Mouse (Mus musculus) hindbrain, embryonic 12.5 days (tissue): Measurements from ENCODE around the gene Foxd4. TPM values are rescaled to one million over a fixed set of nuclear protein-coding genes. Genes with fewer than 3 reads are reported as not detected.

Source experiments
- ATAC-seq: fragments of 200-750 bp; cut with Nextera tagmentation; 2 replicates; pipeline ENCODE4 v1.8.0; 2017; ENCODE audit warnings: moderate TSS enrichment; ENCODE audit not compliant: low FRiP score
- H3K27ac ChIP-seq: fragments of 300-500 bp; sonication (generic); 2 replicates; pipeline ENCODE4 v1.5.1; 2016; ENCODE audit warnings: mild to moderate bottlenecking
- H3K27me3 ChIP-seq: fragments of 300-500 bp; sonication (generic); 2 replicates; pipeline ENCODE4 v1.6.1; 2016; ENCODE audit warnings: mild to moderate bottlenecking
- H3K36me3 ChIP-seq: fragments of 300-500 bp; sonication (generic); 2 replicates; pipeline ENCODE4 v1.6.1; 2016; ENCODE audit warnings: mild to moderate bottlenecking
- H3K4me1 ChIP-seq: fragments of 300-500 bp; sonication (generic); 2 replicates; pipeline ENCODE4 v1.6.1; 2016
- H3K4me2 ChIP-seq: fragments of 300-500 bp; sonication (generic); replicated peaks from 2 replicates; pipeline ENCODE4 v1.6.1; 2016; ENCODE audit warnings: mild to moderate bottlenecking
- H3K4me3 ChIP-seq: fragments of 300-500 bp; sonication (generic); 2 replicates; pipeline ENCODE4 v1.5.1; 2016; ENCODE audit warnings: mild to moderate bottlenecking
- H3K9ac ChIP-seq: fragments of 300-500 bp; sonication (generic); 2 replicates; pipeline ENCODE4 v1.6.1; 2016; ENCODE audit warnings: mild to moderate bottlenecking, moderate library complexity
- H3K9me3 ChIP-seq: fragments of 300-500 bp; sonication (generic); replicated peaks from 2 replicates; pipeline ENCODE4 v1.6.1; 2016; ENCODE audit warnings: mild to moderate bottlenecking
- WGBS: fragments of 180-500 bp; shearing (Covaris S2); methylation state at CpG from one replicate; pipeline ENCODE4 v1.1.7; 2016; 5-methylcytosine and 5-hydroxymethylcytosine counted together
- polyA plus RNA-seq: library from polyadenylated mRNA; unstranded; fragments of >200 nt; fragmentation: Nextera tagmentation; extraction: Ambion mirVana; gene quantifications from 2 replicates; pipeline ENCODE4 v1.2.1, GENCODE M21; 2016

Foxd4 gene
- polyA plus RNA-seq, result 0.20 and 0.87 TPM in 2 replicates

DNA sequence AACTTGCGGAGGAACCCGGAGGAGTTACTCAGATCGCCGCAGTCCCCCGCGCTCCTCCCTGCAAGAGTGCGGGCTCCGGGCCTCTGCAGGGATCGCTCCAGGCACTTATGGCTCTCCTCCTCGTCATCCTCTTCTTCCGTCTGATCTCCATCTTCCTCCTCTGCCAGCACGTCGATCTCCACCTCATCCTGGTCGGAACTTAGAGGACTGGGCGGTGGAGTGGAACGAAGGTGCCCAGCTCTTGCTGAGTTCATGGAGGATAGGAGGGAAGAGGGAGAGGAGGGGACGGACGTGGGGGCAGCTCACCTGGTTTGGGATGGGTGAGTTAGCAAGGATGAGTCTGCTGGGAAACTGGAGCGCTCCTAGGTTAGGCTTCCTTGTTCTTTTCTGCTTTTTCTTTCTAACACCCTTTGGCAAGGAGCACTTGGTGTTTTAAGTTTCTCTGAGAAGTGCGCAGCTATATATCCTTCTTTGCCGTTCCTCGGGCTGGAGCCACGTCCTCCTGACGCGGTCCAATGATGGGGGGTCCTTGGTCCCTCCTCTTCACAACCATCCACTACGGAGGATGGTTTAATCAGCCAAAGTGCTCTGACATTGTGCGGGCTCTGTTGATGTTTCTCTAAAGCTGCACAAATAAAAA lies at the start of gene Foxd4:
Foxd4 (minus strand) TSS at position 617 of the 640 bp plus-strand sequence.
- Histone ChIP-seq H3K4me2 (peak within 1 kb of the TSS; percentile 64), H3K36me3 (no peaks in the 10 kb centered on the region), H3K9ac (no peak within 1 kb of the TSS), H3K9me3 (no peaks in the 10 kb centered on the region), H3K4me3 (peak within 1 kb of the TSS; percentile 40), H3K27ac (no peak within 1 kb of the TSS), H3K27me3 (peaks cover 82% of the 10 kb centered on the region), H3K4me1 (peaks cover 22% of the 10 kb centered on the region)
- WGBS, result under 1% methylated on average over 25 of the region's 27 CpGs
- ATAC-seq, result 0 out of 2 replicates have a peak, but pooled peaks have one; percentile 17

DNA sequence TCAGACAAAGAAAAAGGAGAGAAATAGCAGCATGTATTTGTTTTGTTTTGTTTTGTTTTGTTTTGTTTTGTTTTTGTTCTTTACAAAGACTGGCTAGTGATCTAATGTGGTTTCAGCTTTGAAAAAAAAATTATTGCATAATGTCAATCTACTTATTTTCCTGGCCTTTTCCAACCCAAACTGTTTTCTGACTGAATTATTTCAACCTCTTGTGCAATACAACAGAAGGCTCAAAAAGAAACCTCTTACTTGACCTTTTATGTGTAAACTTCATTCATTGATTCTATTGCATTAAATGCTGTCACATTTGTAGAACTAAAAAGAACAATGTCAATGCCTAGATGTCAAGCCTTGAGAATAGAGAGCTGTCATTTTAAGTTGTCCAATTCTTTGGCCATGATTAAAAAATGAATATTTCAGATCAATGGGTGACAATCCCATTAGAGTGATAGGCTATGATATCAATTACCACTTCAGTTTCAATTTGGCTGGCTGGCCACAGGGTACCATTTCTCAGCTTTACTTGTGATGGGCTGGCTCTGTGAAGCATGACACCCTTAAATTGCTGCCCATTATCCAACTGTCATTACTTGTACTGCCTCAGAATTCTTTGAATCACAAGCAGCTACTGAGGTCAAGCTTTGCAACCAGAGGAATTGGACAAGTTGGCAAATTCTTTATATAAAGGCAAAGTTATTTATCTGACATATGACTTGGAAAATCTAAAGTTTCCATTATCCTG lies 44.7 kb upstream of the Foxd4 start:
- no peaks in the 10 kb centered on the region for H3K9me3 ChIP-seq
- no peak overlapping the region for H3K4me2 ChIP-seq
- no peak overlapping the region for H3K4me3 ChIP-seq
- no peak overlapping the region for H3K27ac ChIP-seq
- ATAC-seq, result no peak
- no peak overlapping the region for H3K9ac ChIP-seq
- no peaks in the 10 kb centered on the region for H3K27me3 ChIP-seq
- no peaks in the 10 kb centered on the region for H3K4me1 ChIP-seq
- H3K36me3 ChIP-seq, result 0 out of 2 replicates have a peak, but pooled peaks cover 2% of the 10 kb centered on the region

DNA sequence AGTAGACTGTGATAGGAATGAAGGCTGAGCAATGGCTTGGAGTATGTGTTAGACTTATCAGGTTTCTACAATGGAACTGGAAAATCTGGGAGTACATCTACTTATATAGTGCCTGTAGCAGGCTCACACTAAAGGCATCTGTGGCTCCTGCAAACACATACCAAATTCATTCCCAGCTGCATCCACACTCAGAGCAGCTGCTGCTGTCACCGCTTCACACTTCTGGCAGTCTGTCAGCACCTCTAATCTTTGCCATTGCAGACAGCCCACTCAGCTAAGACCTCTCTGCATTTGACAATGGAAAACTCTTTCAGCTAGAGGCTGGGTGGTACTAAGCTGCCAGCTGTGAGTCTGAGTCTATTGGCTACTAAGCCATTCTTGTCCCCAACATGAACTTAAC lies 36.1 kb upstream of the Foxd4 start:
- H3K4me2 ChIP-seq, result no peak overlapping the region
- ATAC-seq, result no peak
- no peaks in the 10 kb centered on the region for H3K27me3 ChIP-seq
- peaks cover 8% of the 10 kb centered on the region; the same call in 1 of the 2 replicates for H3K36me3 ChIP-seq
- no peaks in the 10 kb centered on the region for H3K9me3 ChIP-seq
- no peak overlapping the region for H3K9ac ChIP-seq
- H3K27ac ChIP-seq, result no peak overlapping the region
- no peaks in the 10 kb centered on the region for H3K4me1 ChIP-seq
- WGBS, result 52% methylated on average over 1 of the region's 1 CpGs
- no peak overlapping the region for H3K4me3 ChIP-seq

- H3K27ac ChIP-seq, result no peak overlapping the region
- no peak for ATAC-seq
- no peak overlapping the region for H3K4me3 ChIP-seq
- no peaks in the 10 kb centered on the region; the same call in 1 of the 2 replicates for H3K36me3 ChIP-seq
- no peaks in the 10 kb centered on the region for H3K4me1 ChIP-seq
- no peaks in the 10 kb centered on the region for H3K27me3 ChIP-seq
- H3K4me2 ChIP-seq, result no peak overlapping the region
- WGBS, result 39% methylated on average over 1 of the region's 1 CpGs
- no peaks in the 10 kb centered on the region for H3K9me3 ChIP-seq
- H3K9ac ChIP-seq, result no peak overlapping the region
These were observed 28.0 kb upstream of the Foxd4 start for GRCm38 (mm10) chr19:24929041-24929440.

DNA sequence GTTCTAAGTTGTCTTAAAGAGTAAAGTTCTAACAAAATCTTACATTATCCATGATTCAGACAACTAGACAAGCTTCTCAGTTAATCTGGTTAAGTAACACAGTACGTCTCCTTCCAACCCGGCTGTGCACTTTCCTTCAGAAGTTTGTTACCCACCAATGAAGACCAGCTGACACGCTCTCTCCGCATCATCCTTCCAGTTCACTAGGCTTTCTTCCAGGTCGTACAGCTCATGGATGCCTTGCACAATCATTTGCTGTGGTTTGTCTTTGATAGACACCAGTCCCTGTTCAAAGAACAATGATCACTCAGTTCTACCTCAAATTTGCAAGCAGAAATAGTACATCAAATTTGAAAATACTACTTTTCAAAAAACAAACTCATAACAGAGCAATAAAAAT lies 19.9 kb upstream of the Foxd4 start:
- Histone ChIP-seq H3K9ac (no peak overlapping the region), H3K4me3 (no peak overlapping the region), H3K9me3 (no peaks in the 10 kb centered on the region), H3K4me2 (no peak overlapping the region), H3K27me3 (no peaks in the 10 kb centered on the region), H3K36me3 (peaks cover 22% of the 10 kb centered on the region), H3K27ac (no peak overlapping the region), H3K4me1 (no peaks in the 10 kb centered on the region)
- WGBS, result 91% methylated on average over 5 of the region's 5 CpGs
- ATAC-seq, result no peak

DNA sequence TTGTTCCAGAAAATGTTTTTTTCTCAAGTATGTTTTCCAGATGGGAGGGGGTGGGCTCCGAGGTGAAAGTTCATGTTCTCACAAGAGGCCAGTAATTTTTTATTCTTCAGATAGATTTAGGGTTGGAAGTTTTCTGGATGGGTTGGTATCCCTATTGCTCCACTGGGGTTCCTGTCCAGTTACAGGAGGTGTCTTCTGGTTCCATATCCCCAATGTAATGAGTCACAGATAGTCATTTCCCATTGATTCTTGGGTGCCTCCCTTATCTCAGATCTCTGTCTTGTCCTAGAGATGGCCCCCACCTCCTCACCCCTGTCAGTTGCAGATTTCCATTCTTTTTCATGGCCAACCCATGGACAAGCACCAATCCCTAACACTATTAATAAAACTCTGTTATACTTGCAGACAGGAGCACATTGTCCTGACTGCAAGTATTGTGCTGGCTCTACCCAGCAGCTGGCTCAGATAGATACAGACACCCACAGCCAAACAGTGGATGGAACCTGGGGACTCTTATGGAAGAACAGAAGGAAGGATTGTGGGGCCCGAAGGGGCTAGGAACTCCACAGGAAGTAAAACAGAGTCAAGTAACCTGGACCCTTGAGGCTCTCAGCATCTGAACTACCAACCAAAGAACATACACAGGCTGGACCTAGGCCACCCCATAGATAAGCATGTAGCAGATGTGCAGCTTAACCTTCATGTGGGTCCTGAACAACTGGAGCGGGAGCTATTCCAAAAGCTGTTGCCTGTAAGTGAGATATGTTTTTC lies 7.6 kb upstream of the Foxd4 start:
- no peak overlapping the region for H3K4me3 ChIP-seq
- no peak for ATAC-seq
- H3K9me3 ChIP-seq, result no peaks in the 10 kb centered on the region
- peaks cover 9% of the 10 kb centered on the region for H3K27me3 ChIP-seq
- no peaks in the 10 kb centered on the region for H3K36me3 ChIP-seq
- no peaks in the 10 kb centered on the region for H3K4me1 ChIP-seq
- H3K27ac ChIP-seq, result no peak overlapping the region
- H3K4me2 ChIP-seq, result no peak overlapping the region
- H3K9ac ChIP-seq, result no peak overlapping the region
- WGBS, result 93% methylated on average over 3 of the region's 3 CpGs

DNA sequence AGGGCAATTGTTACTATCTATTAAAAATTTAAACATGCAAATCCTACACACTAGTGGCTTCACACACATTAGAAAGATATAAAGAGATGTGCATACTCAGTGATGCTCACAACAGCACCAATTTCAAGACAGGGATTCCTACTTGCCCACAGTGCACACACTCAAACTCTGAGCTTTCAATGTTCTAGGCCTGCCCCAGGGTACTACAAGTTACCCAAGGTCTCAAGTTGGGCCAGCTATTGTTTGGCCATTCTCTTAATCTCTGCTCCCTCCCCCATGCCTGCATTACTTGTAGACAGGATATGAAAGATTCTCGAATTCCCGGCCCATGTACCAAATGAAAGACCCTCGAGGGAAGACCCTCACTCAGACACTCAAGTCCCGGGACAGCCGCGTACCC lies 6.7 kb upstream of the Foxd4 start:
- no peak overlapping the region for H3K4me3 ChIP-seq
- no peak overlapping the region for H3K4me2 ChIP-seq
- peaks cover 17% of the 10 kb centered on the region for H3K27me3 ChIP-seq
- no peaks in the 10 kb centered on the region for H3K9me3 ChIP-seq
- ATAC-seq, result no peak
- H3K36me3 ChIP-seq, result no peaks in the 10 kb centered on the region
- WGBS, result 95% methylated on average over 6 of the region's 6 CpGs
- H3K27ac ChIP-seq, result no peak overlapping the region
- H3K9ac ChIP-seq, result no peak overlapping the region
- H3K4me1 ChIP-seq, result no peaks in the 10 kb centered on the region

DNA sequence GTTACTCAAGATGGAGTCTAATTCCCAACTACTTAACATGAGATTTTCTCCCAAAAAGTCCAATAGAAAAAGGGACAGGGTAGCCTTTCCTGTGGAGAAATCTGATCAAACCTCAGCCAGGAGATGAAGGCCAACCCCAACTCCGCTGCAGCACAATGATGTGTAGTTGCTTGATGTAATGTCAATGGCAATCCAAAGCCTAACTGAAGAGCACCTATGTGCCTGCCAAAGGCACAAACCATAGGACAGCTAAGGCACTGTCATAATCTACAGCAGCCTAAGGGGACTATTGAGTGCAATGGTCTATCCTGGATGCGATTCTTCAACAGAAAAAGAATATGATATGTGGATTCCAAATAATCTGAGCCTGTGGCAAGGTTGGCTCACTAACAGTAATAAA lies 1.8 kb upstream of the Foxd4 start:
- H3K4me2 ChIP-seq, result no peak overlapping the region
- no peak for ATAC-seq
- H3K4me1 ChIP-seq, result peaks cover 17% of the 10 kb centered on the region
- no peak overlapping the region for H3K27ac ChIP-seq
- no peaks in the 10 kb centered on the region for H3K36me3 ChIP-seq
- WGBS, result 45% methylated on average over 2 of the region's 2 CpGs
- H3K27me3 ChIP-seq, result peaks cover 61% of the 10 kb centered on the region
- no peaks in the 10 kb centered on the region for H3K9me3 ChIP-seq
- no peak overlapping the region for H3K9ac ChIP-seq
- no peak overlapping the region for H3K4me3 ChIP-seq

DNA sequence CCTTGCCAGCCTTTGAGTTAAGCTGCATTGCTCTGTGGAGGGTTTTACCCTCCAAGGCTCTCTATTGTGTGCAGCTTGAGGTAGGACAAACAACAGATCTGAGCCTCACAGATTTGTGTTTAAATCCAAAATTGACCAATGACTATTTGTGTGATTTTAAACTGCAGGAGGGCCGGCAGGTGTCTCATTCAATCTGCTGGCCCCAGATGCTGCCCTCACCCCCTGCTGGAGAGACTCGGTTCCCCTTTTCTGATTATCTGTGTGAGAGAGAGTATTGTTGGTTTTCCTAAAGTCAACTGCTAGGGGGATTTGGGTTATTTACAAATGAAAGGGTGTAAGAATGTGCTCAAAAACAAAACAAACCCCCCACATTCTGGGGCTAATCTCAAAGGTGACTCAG lies 1.3 kb upstream of the Foxd4 start:
- no peak overlapping the region for H3K9ac ChIP-seq
- ATAC-seq, result no peak
- no peak overlapping the region for H3K4me2 ChIP-seq
- H3K4me3 ChIP-seq, result no peak overlapping the region
- no peaks in the 10 kb centered on the region for H3K9me3 ChIP-seq
- 2% methylated on average over 2 of the region's 2 CpGs for WGBS
- H3K36me3 ChIP-seq, result no peaks in the 10 kb centered on the region
- H3K27me3 ChIP-seq, result peaks cover 67% of the 10 kb centered on the region
- H3K27ac ChIP-seq, result no peak overlapping the region
- H3K4me1 ChIP-seq, result peaks cover 20% of the 10 kb centered on the region

DNA sequence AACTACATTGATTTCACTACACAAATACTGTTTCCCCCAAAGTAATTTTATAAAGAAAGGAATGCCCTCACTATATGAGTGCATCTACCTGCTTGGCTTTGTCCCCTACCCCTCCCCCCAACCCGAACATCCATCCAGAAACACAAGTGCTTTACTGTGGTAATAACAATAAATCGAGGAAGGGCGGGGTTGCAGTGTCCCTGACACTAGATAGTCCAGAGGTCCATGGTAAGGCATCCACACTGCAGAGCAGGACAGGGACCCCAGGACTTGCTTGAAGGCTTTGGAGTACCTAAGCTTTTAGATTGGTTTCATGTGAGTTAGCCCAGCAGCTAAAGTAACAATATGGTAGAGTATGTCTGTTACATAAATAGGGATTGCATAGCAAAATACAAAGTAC lies 669 bp upstream of the Foxd4 start:
- Histone ChIP-seq H3K4me1 (peaks cover 22% of the 10 kb centered on the region), H3K4me3 (no peak overlapping the region), H3K4me2 (no peak overlapping the region), H3K27me3 (peaks cover 73% of the 10 kb centered on the region), H3K9ac (no peak overlapping the region), H3K9me3 (no peaks in the 10 kb centered on the region), H3K36me3 (no peaks in the 10 kb centered on the region), H3K27ac (no peak overlapping the region)
- WGBS, result 8% methylated on average over 3 of the region's 3 CpGs
- ATAC-seq, result no peak

DNA sequence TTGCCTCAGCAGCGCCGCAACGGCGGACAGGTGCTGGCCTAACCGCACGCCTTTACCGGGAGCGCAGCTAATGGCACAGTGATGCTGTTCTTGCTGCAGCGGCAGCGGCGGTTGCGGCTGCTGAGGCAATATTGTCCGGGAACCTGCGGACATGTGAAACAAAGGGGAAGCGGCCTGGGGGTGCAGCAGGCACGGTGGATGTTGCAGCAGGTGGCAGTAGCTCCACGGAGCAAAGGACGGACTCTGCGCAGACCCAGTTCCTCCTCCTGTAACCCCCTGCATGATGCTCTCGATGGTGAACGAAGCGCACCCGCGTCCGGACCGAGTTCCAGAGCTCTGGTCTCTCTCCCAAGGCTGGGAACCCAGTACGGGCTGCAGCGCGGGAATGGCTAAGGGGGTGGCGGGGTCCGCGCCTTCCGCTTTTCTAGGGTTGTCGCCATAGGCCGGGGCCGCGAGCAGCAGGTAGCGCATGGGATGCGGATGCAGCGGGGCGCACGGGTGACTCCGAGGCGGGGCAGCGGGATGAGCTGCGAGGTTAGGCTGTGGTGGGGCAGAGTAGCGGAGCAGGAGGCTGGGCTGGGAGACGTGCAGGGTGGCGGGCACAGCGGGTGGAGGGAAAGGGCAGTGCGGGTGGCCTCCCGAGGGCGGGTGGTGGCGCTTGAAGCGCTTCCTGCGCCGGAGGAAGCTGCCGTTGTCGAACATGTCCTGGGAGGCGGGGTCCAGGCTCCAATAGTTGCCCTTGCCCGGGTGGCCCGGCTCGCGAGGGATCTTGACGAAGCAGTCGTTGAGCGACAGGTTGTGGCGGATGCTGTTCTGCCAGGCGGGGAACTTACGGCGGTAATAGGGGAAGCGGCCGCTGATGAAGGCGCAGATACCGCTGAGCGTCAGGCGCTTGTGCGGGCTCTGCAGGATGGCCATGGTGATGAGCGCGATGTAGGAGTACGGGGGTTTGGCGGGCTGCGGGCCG lies 1.1 kb downstream of the Foxd4 start:
- peak; percentile 58 for ATAC-seq
- H3K9ac ChIP-seq, result no peak overlapping the region
- WGBS, result under 1% methylated on average over 81 of the region's 84 CpGs
- H3K27me3 ChIP-seq, result peaks cover 91% of the 10 kb centered on the region
- no peak overlapping the region for H3K27ac ChIP-seq
- H3K9me3 ChIP-seq, result no peaks in the 10 kb centered on the region
- peaks cover 22% of the 10 kb centered on the region for H3K4me1 ChIP-seq
- no peaks in the 10 kb centered on the region for H3K36me3 ChIP-seq
- H3K4me2 ChIP-seq, result peak overlapping the region; percentile 64
- peak overlapping the region; percentile 40 for H3K4me3 ChIP-seq
